Mouse (Mus musculus) olfactory bulb, adult 2 months (tissue): ENCODE measurements around the gene Tspan11. TPM values are rescaled to one million over a fixed set of nuclear protein-coding genes. Genes with fewer than 3 reads are reported as not detected.
A peak's percentile ranks its signal among the peaks of the same experiment; 100 is the strongest.

Experiments
- H3K27ac ChIP-seq: fragments of 200-500 bp; 2 replicates; pipeline ENCODE4 v1.5.1; 2012; ENCODE audit warnings: low read depth, low read length; ENCODE audit not compliant: insufficient read depth
- H3K4me1 ChIP-seq: fragments of 200-500 bp; 2 replicates; pipeline ENCODE4 v1.6.1; 2012; ENCODE audit warnings: low read length; ENCODE audit not compliant: control insufficient read depth, insufficient read depth
- H3K4me3 ChIP-seq: fragments of 200-500 bp; 2 replicates; pipeline ENCODE4 v1.5.1; 2012; ENCODE audit warnings: mild to moderate bottlenecking, low read depth, low read length, moderate library complexity; ENCODE audit not compliant: insufficient read depth
- CTCF ChIP-seq: fragments of 200-500 bp; IDR thresholded peaks from 2 replicates; pipeline ENCODE4 v1.5.1; 2012; ENCODE audit warnings: low read depth, mild to moderate bottlenecking, low read length, moderate library complexity; ENCODE audit not compliant: insufficient read depth
- POLR2A ChIP-seq: fragments of 200-500 bp; IDR thresholded peaks from 2 replicates; pipeline ENCODE4 v1.6.1; 2012; ENCODE audit warnings: mild to moderate bottlenecking, low read depth, low read length, moderate library complexity; ENCODE audit not compliant: insufficient read depth
- WGBS: fragments of 180-500 bp; shearing (Covaris S2); methylation state at CpG from one replicate; pipeline ENCODE4 v1.1.7; 2018; 5-methylcytosine and 5-hydroxymethylcytosine counted together
- polyA plus RNA-seq: library from polyadenylated mRNA; stranded (reverse); fragments of >200 nt; gene quantifications from 2 replicates; pipeline ENCODE4 v1.2.4, GENCODE M21; 2012; ENCODE audit warnings: low replicate concordance; ENCODE audit not compliant: missing spikeins, insufficient read depth, insufficient read length

Gene Tspan11
- polyA plus RNA-seq, 1 experiment: not detected

DNA sequence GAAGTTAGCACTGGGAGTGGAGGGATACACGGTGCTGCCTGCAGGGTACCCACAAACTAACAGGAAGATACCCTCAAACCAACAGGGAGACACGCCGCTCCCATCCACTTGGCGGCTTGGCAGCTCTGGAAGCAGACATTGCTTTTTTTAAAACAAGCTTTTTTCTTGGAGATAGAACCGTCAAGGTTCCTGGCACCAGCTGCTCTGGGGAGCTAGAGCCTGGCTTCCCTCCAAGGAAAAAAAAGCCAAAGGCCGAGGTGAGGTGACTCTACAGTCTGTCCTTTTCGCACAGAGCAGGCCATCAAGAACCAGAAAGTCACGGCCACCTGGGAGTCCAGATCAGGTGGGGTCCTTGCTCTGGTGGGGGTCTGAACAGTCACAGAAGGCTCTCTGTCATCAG, 93.8 kb downstream of the Tspan11 start:
- no peak overlapping the region for H3K4me3 ChIP-seq
- H3K27ac ChIP-seq: no peak overlapping the region
- no peak for TF ChIP-seq CTCF
- TF ChIP-seq POLR2A: no peak
- H3K4me1 ChIP-seq: peaks cover 29% of the 10 kb centered on the region
- 31% methylated on average over 8 of the region's 8 CpGs for WGBS

DNA sequence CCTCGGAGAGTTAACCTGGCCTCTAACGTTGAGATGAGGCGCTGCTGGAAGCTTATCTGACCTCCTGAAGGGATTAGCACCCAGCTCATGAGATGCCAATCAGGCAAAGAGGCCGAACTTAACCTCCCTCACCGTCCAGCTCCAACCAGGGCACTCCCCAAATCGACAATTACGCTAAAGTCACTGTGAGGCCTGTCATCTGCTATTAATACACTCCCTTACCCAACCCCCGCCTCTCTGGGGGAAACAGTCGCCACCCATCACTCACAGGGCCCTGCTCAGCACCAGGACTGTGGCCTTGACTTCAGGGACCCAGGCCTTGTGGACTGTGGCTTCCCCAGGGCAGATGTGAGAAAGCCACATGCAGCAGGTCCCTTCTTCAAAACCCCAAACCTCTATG, 99.0 kb downstream of the Tspan11 start:
- H3K4me3 ChIP-seq: no peak overlapping the region
- 81% methylated on average over 9 of the region's 9 CpGs for WGBS
- TF ChIP-seq CTCF (no peak), POLR2A (no peak)
- H3K4me1 ChIP-seq: peaks cover 34% of the 10 kb centered on the region
- no peak overlapping the region for H3K27ac ChIP-seq

DNA sequence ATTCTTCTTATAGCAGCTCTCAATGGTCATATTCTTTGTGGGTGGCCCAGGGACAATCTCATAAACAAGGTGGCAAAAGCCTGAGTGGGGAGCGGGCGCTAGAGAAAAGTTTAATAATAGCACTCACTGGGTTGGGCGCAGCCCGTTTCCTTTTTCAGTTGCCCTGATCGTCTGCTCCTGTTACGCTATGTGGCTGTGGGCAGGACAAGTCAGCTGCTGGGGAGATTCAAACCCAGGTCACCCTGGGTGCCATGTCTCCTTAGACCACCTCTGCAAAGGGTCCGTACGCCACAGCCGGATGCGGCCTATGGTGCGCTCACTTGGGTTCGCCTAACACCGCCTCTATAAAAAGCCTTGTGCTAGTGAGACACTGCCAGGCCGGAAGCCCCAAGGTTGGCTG, 100.0 kb downstream of the Tspan11 start:
- peaks cover 34% of the 10 kb centered on the region for H3K4me1 ChIP-seq
- no peak overlapping the region for H3K27ac ChIP-seq
- no peak overlapping the region for H3K4me3 ChIP-seq
- TF ChIP-seq CTCF (no peak), POLR2A (no peak)
- WGBS: 90% methylated on average over 14 of the region's 14 CpGs

DNA sequence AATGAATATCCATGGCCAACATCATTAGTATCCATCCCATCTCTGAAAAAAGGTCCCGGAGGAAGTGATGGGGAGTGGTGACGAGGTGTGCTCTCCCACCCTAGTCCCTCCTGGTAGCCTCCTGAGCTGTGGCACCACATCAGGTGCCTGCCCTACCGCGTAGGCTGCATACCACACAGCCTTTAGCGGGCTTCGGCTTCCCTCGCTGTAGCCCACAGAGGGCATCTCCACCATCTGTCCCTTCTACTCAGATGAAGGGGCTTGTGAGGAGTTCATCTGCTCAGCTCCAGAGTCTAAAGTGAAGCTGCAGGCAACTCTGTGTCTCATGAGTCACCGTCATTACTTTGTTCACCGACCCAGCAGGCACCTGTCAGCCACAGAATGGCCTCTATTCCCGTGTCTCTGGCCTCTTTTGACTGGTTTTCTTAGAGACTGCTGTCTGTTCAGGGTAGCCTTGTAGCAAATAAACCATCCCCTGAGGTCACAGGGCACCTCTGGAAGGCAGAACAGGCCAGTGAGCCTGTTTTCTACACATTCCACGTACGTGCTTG, 101.6 kb downstream of the Tspan11 start:
- TF ChIP-seq POLR2A (no peak), CTCF (no peak)
- no peak overlapping the region for H3K4me3 ChIP-seq
- 0 out of 2 replicates have a peak overlapping the region, but pooled peaks have one; percentile 32 for H3K27ac ChIP-seq
- 78% methylated on average over 12 of the region's 12 CpGs for WGBS
- peaks cover 39% of the 10 kb centered on the region for H3K4me1 ChIP-seq

DNA sequence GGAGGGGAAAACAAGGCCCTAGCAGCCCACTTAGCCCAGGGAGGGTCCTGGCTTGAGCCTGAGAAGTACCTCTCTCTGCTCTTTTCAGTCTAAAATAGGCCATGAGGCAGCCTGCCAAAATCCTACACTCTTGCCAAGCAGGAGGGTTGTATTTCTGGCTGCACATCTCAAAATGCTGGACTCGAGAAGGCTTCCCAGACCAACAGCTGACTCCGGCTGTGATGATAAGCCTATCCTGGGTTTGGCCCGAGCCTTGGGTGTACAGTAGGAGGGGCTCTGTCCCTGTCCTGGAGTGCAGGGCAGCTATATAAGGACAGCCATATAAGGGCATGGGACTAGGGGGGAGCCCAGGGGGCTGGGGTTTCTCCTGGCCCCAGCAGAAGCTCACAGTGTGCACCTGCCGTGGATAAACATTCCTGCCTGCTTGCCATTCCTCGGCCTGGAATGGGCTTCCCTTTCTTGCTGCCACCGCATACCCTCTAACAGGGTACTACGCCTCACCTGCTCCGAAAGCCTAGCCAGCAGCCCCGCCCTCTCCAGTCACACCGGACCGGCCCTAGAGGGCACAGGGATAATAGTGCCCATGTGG, 102.3 kb downstream of the Tspan11 start:
- 62% methylated on average over 11 of the region's 11 CpGs for WGBS
- no peak for TF ChIP-seq CTCF
- TF ChIP-seq POLR2A: no peak
- peak overlapping the region; percentile 32 for H3K27ac ChIP-seq

DNA sequence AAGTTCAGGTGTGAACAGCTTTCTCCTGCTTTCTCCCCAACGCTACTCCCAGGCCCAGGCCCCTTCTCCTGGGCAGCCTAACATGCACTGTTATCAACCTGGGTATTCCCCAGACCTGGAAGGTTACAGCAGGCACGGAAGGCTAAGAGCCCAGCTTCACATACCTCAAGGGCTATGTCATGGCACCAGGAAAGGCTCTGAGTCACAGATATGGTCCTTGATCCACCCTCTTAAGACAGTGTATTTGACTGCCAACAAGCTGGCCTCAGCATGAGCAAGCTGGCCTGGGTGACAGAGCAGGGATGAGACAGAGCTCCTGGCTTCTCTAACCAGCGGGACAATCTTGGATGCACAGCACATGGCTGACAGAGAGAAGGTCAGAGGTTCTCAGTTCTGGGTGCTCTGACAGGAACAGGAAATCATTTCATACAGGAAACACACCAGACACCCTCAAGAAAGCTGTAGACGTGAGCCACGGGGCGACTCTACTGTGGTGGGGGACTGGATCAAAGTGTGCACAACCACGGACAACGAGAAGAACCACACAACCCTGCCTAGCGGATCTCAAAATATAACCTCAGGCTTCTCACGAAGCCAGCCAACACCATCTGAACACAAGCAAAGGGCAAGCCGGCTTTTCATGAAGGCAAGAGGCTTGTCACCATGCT, 104.3 kb downstream of the Tspan11 start:
- H3K4me1 ChIP-seq: peaks cover 26% of the 10 kb centered on the region
- TF ChIP-seq POLR2A (no peak), CTCF (no peak)
- WGBS: 93% methylated on average over 11 of the region's 11 CpGs

More for the DNA sequence above, 102.3 kb downstream of the Tspan11 start:
- Histone ChIP-seq H3K4me1 (peaks cover 38% of the 10 kb centered on the region), H3K4me3 (no peak overlapping the region)

GRCm38 (mm10) chr6:127992993-127993392, 105.6 kb downstream of the Tspan11 start:
- WGBS: 90% methylated on average over 8 of the region's 8 CpGs
- peaks cover 26% of the 10 kb centered on the region for H3K4me1 ChIP-seq
- no peak overlapping the region for H3K27ac ChIP-seq
- TF ChIP-seq POLR2A (no peak), CTCF (no peak)
- H3K4me3 ChIP-seq: no peak overlapping the region

More for the DNA sequence above, 104.3 kb downstream of the Tspan11 start:
- H3K4me3 ChIP-seq: no peak overlapping the region
- no peak overlapping the region for H3K27ac ChIP-seq

DNA sequence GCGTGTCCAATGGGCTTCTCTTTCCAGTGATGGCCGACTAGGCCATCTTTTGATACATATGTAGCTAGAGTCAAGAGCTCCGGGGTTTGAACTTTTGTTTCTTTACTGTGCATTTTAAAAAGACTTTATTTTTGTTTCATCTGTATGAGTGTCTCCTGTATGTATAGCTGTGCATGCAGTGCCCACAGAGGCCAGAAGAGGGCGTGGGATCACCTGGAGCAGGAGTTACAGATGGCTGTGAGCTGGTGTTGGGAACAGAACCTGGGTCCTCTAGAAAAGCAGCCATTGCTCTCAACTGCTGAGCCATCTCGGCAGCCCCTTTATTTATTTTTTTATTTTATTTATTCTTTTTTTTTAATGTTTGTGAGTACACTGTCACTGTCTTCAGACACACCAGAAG, 109.5 kb downstream of the Tspan11 start:
- Histone ChIP-seq H3K27ac (no peak overlapping the region), H3K4me3 (no peak overlapping the region), H3K4me1 (peaks cover 13% of the 10 kb centered on the region; the same call in 1 of the 2 replicates)
- WGBS: 86% methylated on average over 5 of the region's 5 CpGs
- no peak for TF ChIP-seq POLR2A
- no peak for TF ChIP-seq CTCF

DNA sequence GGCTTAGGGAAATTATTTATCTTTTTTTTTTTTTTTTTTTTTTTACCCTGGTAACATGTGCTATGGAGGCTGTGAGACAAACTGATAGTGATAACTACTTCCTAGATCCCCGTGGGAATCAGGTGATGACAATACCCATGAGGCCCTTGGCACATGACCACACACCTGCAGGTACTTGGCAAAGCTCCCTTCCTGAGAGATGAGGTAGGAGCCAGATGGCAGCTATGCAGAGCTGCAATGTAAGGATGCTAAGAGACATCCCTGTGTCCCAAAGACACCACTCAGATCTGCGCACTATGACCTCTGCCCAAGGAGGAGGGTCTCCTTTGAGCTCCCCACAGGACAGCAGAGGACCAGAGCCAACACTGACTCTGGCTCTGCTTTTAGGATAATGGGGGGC, 111.7 kb downstream of the Tspan11 start:
- Histone ChIP-seq H3K4me1 (peaks cover 12% of the 10 kb centered on the region), H3K4me3 (no peak overlapping the region), H3K27ac (no peak overlapping the region)
- TF ChIP-seq CTCF (no peak), POLR2A (no peak)
- 71% methylated on average over 2 of the region's 2 CpGs for WGBS
